Mouse (Mus musculus) ES-E14 (cell line): ENCODE data around the gene Mrps21.

Experiments
- HCFC1 ChIP-seq: IDR thresholded peaks from 2 replicates; pipeline ENCODE4 v1.6.1; 2012; ENCODE audit warnings: low read length, inconsistent platforms, borderline replicate concordance; ENCODE audit not compliant: insufficient read depth
- ZNF384 ChIP-seq: IDR thresholded peaks from 2 replicates; pipeline ENCODE4 v1.6.1; 2012; ENCODE audit warnings: low read depth, low read length, inconsistent platforms

DNA sequence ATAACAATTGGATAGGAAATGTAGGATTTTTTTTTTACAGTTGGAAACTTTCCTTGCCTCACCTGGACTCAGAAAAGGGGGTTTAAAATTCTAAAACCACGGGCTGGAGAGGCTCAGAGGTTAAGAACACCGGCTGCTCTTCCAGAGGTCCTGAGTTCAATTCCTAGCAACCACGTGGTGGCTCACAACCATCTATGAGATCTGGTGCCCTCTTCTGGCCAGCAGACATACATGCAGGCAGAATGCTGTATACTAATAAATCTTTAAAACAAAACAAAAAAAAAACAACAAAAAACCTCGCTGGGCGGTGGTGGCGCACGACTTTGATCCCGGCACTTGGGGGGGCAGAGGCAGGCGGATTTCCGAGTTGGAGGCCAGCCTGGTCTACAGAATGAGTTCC, 10.1 kb downstream of the Mrps21 start:
- no peak for TF ChIP-seq ZNF384
- TF ChIP-seq HCFC1, result no peak
